Mouse (Mus musculus) left cerebral cortex, adult 11 months (tissue): ENCODE results near the gene Cc2d2b.

ENCODE experiments used
- DNase-seq: peaks from one replicate; pipeline ENCODE4 v3.0.0; 2022; ENCODE audit warnings: low spot score

The Cc2d2b gene

DNA sequence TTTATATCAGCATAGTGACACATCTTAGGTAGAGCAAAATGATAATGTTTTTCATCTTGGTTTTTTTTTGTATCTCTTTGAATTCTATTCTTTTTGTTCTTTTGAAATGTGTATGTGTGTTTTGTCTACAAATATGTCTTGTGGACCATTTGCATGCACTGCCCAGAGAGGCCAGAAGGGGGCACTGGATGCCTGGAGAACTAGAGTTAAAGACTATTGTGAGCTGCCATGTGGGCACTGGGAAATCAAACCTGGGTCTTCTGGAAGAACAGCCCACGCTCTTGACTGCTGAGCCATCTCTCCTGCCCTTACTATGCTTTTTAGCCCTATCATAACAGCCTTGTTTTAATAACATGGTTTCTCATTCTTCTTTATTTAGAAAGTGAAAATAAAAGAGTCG is 5.8 kb downstream of the Cc2d2b start:
- DNase-seq: no peak

DNA sequence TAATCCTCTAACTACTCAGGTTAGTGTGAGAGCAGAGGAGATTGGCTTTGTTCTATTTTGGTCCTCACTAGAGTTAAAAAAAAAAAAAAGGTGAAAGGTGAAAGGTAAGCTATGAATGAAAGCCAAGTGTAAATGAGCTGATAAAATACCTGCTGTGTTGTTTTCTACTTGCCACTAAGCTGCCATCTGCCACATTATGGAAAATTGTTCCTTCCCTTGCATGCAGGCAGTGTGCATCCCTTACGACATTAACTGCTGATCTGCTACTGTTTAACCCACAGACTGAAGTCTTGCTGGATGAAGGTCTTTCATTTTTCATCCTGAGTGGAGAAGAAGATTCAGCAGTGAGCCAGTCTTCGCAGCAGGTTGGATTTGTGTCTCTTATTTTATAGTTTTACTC is 11.5 kb downstream of the Cc2d2b start:
- DNase-seq: no peak

DNA sequence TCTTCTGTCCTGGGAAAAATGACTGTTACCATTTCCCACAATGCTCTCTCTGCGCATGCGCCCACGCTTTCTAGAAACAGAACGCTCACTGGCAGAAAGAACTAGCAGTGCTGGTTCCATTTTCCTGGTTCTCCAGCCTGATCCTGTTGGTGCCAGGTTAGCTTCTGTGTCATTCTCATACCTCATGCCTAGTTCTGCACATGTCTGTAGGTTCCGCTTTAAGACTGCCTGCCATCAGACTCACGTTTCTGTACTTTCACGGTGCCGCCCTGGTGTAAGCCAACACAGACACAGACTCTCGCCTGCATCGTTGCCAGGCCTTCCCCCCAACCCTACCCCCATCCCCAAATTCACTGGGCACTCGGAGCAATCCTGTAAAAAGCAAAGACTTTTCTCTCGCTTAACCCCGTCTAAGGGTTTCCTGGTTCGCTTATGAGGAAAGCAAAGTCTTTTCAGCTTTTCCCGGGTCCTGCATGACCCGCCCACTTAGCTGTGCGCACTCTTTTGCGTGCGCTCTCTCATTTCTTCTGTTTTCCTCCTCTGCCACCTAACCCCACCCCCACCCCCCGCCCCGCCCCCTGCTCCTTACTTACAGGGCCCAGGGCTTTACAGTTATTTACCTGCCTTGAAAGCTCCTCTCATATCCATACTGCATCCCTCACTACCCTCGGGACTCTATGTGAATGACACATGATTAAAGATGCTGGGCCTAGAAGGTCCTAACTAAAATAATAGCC is 13.6 kb downstream of the Cc2d2b start:
- peak; percentile 35 for DNase-seq

DNA sequence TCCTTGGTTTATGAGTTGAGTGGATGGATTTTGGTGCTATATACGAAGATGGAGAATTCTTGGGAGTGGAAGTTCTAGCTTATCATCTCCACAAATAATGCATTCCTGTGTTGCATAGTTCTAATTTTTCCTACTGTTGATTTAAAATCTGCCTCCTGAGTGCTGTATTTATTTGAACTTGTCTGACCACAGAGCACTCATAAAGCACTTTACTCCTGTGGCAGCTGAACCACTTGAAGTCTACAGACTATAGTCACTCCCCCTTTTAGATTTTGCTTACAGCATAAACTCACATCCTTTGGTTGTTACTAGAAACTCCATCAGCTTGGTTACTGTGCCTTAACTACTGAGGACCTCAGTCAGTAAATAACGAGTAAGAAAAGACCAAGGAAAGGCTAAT is 18.6 kb downstream of the Cc2d2b start:
- DNase-seq: no peak

DNA sequence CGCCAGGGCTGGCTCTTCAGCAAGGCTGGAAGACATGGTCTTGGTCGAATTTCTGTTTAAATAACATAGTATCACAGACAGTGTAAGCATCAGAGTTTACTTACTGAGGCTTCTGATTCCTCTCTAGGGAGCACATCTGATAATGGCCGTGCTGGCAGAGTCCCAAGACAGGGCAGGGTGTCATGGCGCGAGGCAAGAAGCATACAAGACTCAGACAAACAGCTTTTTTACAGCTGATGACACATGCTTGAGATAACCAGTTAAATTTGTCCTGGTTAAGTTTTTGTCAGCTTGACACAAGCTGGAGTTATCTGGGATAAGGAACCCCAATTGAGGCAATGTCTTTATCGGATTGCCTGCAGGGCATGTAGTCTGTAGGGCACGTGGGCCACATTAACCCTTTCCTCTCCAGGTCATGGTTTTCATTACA is 20.8 kb downstream of the Cc2d2b start:
- DNase-seq: no peak

DNA sequence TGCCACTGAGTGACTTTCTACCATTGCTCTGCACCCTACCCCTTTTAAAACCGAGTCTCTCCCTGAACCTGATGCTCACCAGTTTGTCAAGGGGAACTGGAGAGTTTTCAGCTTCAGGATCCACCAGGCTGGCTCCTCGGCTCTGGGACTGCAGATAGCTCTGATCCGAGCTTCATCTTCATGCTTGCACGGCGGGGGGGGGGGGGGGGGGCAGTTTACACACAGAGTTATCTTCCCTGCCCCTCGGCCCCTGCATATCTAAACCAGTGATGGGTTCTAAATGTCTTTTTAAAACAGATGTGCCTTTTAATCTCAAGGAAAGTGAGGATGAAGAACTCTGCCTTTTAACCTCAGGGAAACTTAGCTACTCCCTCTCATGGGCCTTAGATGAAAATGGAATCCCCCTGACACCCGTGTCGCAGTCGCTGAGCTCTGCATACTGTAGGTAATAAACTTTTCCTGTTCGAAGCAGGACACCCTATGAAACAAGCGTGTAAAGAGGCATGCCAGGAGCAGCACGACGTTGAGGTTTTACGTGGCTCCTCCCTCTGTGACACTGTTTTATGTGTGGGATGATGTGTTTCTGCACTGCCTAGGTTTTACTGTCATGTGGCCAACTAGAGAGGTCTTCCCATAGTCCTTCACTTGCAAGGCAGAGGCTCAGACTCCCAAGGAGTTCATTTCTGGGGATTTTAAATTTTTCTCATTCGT is 39.6 kb downstream of the Cc2d2b start:
- no peak for DNase-seq

DNA sequence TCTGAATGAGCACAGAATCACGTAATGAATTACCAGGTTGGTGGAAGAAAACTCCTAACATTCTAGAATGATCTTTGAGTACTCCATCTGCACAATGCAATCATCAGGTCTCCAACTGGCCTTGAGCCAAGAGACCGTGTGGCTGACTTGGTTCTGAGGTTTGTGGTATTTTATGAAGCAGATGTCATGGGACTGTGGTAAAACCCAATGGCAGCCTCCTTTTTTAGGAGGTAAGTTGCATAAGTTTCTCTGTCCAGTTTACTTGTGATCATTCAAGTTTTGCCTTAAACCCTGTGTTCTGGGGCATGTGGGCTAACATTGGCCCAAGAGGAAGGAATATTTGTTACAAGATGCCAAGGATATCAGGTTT is 40.1 kb downstream of the Cc2d2b start:
- no peak for DNase-seq

DNA sequence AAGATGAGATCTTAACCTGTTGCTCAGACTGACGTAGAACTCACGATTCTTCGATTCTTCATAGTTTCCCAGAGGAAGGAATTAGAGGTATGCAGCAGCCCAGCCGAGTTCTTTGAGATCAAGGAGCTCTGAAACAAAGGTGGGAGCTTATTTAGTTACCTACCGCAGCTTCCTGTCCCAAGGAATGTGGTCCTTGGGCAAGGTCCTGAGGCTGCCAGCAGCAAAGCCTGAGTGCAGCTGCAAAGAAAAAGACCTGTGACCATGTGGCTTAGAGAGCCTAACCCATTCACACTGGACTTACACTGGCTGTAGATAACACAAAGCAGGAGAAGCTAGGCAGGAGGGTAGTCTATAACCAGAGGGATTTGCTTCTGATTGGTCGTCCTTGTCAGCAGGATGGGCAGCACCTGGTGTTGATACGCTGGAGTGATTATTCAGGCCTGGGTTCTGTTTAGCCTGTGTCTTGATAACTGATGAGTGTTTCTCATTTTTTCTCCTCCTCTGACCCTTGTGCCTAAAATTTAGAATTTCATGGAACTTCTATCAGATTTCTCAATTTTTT is 56.7 kb downstream of the Cc2d2b start:
- DNase-seq: no peak

DNA sequence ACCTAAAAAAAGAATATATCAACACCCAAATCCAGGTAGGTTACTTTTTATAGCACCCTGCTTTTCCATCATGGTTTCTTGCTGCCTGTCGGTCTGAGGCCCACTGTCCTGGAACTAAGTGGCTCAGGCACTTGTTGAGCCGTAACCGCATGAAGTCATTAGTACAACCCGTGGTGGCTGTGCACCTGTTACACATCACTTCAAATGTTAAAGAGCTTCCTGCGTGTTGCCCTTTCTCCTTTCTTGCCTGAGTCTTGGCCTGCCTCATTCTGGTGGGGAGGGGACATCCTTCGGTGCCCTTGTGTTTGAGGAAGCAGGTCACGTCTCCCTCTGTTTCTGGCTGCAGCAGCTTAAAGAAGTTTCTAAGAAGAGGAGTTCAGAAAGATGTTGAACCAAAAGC is 61.3 kb downstream of the Cc2d2b start:
- DNase-seq: no peak

DNA sequence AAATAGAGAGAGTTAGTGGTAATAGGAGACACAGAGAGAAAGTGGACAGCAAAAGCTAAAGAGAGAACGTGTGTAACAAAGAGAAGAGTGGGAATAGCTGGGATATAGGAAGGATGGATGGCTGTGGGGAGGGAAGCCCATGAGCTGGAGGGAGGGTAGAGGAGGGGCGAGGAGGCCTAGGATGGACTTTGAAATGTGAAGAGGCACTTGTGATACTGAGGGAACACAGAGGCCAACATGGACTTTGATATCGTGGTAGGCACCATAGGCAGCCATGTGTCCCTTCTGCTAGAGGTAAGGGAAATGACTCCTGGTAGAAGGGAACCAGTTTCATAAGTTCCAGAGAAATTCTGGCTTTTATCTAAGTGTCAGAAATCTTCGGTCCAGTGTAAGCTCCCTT is 63.3 kb downstream of the Cc2d2b start:
- no peak for DNase-seq

DNA sequence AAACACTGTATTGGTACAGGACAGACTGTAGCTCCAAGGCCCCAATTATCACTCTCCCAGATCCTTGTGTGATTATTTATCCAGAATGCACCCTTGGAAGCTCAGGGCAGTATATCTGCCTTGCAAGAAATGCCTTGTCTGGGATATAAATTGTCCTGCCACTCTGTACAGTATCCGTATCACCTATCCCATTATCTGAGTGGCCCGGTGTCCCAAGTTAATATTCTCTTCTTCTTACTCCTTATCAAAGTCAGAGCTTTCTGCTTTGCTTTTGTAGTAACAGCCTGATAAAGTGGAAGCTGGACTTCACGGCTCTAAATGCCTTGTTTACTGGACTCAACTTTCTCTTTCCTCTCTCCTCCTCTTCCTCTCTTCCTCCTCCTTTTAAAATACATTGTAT is 64.2 kb downstream of the Cc2d2b start:
- no peak for DNase-seq

DNA sequence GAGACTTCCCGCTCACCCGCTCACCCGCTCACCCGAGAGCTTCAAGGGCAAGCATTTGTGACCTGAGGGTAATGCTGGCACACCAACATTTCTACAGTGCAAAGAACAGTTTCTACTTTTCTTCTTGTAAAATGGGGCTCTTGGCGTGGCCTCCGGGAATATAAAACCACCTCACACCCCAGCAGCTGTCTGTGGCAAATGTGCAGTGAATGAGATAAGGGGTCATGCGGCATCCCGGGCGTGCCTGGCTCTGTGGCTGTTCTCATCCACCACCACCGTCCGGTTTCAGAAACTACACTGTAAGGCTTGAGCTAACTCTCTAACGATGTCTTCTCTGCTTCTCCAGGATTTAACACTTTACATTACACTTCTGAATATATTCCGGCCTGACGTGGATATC is 64.8 kb downstream of the Cc2d2b start:
- no peak for DNase-seq

DNA sequence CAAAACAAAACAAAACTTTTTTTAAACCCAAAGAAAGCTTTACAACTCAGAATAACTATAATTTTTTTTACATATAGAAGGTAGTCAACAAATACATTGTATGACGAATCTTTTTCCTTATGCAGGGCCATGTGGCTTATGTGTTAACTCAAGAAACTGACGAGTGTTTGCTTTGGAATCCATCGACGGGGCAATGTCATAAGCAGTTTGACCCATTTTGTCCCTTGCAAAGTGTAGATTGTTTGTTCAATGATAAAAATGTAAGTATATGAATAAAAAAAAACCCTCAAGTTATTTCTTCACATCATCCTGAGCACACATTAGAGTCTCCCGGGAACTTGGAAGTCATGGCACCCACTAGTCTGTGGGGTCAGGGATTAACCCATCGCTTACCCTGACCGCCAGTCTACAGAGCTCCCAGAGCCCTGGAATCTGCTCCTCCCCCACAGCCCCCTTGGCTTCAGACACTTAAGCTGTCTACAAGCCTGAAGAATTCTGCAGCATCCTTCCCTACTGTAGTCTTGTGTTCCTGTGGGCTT is 67.2 kb downstream of the Cc2d2b start:
- no peak for DNase-seq

DNA sequence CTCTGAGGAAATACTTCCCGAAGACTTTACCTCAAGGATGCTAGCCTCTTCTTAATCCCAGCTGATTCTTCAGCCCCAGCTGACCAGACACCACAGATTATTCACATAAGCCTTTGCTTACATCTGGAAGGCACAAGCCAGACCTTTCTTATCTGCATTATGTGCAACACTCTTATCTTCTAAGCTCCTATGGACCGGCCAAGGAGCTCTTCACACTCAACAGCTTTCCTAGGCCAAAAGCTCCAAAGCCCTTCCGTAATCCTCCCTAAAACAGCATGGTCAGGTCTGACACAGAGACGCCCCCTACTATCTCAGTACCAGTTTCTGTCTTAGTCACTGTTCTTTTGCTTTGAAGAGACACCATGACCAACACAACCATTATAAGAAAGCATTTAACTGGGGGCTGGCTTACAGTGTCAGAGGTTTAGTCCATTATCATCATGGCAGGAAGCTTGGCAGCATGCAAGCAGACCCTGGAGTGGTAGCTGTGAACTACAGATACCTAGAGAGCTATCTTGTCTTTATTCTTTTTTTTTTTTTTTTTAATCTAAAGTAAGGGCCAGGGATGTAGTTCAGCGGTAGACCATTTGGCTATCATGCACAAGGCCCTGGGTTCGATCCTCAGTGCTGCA is 69.5 kb downstream of the Cc2d2b start:
- no peak for DNase-seq

DNA sequence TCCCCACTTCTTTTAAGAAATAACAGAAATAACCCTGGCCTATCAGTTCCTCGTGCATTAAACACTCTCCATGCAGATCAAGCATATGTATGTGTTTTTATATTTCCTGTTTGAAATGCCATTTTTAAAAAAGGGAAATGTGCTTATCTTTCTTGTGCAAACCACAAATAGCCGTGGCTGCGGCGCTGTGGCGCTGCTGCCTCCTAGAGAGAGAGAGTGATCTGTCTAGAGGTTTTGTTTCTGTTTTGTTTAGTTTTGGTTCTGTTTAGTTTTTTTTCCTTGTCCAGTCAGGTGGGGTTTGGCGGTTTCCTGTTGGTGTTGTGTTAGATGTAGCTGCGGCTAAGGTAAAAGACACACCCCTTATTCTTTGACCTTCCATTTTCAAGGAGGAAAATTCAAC is 70.2 kb downstream of the Cc2d2b start:
- no peak for DNase-seq

DNA sequence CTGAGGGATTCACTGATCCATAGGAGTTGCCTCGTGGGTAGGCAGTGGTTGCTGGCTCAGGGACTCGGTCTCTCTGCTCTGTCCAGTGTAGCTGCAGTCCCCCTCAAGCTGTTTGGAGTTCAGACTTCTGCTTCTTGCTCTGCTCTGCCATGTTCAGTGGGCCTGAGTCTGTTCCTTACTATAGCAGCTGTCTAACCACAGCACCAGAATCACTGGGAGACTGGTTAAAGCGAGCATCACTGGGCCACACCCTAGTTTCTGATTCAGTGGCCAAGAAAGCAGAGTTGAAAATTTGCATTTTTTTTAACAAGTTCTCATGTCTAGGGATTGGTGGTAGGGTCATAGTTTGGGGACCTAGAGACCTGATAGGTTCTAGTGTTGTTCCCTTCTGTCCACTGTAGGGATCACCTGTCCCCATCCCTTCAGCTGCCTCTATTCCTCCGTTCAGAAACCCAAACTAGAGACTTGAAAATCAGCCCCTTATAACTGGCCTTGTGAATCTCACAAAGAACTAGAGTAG is 72.8 kb downstream of the Cc2d2b start:
- no peak for DNase-seq

DNA sequence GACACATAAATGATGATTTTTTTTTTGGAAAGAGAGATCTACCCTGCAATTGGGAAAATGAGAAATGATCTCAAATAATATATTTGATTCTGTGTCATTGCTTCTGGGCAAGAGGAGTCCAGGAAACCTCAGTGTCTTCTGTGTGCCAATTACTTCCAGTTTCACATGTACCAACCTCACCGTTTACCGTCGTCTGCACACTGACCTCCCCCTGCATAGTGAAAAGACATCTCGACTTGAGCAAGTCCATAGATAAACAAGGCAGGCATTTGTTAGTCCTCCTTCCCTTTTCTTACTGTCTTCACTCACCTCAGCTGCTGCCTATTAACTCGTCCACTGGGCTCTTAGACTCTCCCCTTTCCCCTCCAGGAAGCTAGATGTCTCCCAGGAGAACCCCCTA is 77.1 kb downstream of the Cc2d2b start:
- no peak for DNase-seq

DNA sequence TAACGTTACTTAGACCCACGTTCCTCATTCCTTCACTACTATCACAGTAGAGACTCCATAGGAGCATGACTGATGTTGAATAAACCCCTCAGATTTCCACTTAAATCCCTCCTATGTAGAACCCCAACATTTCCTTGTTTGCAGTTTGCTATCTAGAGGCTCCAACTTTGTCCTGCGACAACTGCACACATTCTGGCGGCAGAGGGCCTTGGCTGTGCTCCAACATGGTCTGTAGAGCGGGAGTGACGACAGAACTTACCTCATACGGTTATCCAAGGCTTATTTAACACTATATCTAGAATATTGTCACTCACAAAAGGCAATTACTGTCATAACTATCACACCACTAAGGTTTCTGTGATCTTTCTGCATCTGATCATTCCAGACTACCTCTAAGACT is 78.2 kb downstream of the Cc2d2b start:
- no peak for DNase-seq

DNA sequence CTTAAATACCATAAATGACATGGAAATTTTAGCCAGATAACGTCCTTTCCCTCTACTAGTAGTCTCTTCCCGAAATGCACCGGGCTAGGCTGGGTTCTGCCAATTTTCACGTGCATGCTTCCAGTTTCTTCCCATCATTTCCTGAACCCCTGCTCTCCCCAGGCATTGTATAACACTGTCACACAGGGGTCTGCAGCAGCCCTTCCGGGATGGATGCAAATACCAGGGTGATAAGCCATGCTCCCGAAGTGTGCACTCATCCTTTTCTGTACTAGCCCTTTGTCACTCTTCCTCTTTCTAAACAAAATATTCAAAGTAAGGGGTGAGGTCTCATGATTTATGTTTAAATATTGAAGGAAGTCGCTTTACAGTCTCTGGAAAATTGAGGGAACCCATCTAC is 81.6 kb downstream of the Cc2d2b start:
- DNase-seq: no peak

DNA sequence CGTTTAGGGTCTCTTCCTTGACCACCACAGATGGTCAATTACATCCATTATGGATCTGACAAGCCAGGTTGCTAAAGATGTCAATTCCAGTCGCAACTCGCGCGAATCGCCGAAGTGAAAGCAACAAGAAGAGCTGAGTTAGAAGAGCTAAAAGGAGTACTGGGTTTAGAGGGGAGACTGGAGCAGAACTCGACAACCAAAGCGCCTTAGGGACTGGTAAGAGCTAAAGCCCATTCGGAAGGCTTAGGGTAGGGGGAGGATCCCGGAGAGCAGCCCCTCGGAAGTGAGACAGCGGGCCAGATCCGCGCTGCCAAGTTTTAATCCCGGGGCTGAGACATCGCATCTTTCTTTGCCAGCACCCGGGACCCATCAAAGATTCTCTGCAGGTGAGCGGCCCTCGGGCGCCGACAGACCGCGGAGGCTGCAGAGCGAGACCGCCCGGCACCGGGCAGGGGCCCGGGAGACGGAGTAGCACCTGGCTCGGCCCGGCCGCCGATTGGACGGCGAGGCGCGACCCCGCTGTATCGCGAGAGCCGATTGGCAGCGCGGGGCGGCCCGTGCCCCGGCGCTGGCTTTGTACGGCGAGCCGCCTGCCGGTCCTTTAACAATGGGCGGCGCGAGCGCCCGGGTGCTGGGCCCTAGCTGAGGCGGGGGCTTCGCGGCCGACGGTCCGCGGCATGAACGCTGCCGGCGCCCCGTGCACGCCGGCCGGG is 82.3 kb downstream of the Cc2d2b start, which contains the start of gene Ccnj:
Gene Ccnj (plus strand): TSS at position 577 of the 713 bp plus-strand sequence.
- DNase-seq: peak; percentile 90

DNA sequence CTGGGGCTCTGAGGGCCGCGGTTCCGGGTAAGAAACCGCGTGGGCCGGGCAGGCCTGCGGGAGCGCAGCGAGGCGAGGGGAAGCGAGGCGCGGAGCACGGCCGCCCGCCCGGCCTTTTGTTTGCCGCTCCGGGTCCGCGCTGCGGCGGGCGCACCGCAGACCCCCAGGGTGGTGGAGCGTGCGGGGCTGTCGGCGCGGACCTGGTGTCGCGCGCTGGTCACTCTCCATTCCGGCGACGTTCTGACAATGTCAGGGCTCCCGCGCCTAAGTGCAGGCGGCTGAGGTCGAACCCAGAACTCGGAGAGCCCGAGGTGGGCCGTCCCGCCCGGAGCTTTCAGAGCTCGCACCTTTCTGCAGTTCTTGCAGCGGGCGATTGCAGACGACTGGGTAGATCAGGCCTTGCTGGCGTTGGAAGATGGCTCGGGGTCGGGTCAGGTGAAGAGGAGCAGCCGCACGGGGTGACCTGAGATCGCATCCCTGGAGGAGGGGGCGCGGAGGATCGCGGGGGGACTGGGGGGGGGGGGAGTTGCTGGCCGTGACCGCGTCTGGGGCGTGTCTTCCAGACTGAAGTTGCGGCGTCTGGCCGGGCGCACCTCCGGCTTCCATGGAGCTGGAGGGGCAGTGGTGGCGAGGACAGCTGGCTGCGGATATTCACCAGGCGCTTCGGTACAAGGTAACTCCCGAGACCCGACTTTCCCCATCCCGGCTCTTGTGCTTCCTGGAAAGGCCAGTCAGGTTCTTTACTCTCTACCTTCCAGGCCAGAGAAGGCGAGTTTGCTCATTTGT is 83.1 kb downstream of the Cc2d2b start:
- DNase-seq: no peak
